Mouse (Mus musculus) CH12.LX (cell line): ENCODE data around the gene 2310033P09Rik. TPM values are rescaled to one million over a fixed set of nuclear protein-coding genes. Genes with fewer than 3 reads are reported as not detected.
A peak's percentile ranks its signal among the peaks of the same experiment; 100 is the strongest.

Source experiments
- DNase-seq: peaks from one replicate; pipeline ENCODE4 v3.0.0-alpha.2; 2013; ENCODE audit errors: extremely low read depth
- H3K27ac ChIP-seq: 2 replicates; pipeline ENCODE4 v1.5.1; 2012; ENCODE audit warnings: low read depth, mild to moderate bottlenecking, control low read depth, moderate library complexity; ENCODE audit not compliant: insufficient read depth
- H3K27me3 ChIP-seq: replicated peaks from 2 replicates; pipeline ENCODE3; 2012; ENCODE audit warnings: inconsistent platforms
- H3K36me3 ChIP-seq, 2 experiments: replicated peaks in 1 of 2; 2 replicates each; pipeline versions ENCODE3 to v1.6.1; 2012; ENCODE audit warnings: inconsistent platforms in 1 of 2, low read length in 1 of 2, mild to moderate bottlenecking in 1 of 2, mixed read lengths in 1 of 2, moderate library complexity in 1 of 2; ENCODE audit not compliant: control insufficient read depth in 1 of 2, insufficient read depth in 1 of 2
- H3K4me1 ChIP-seq, 2 experiments: 2 replicates each; pipeline ENCODE4 v1.6.1; 2012; ENCODE audit warnings: inconsistent platforms in 1 of 2, moderate library complexity in 1 of 2; ENCODE audit not compliant: insufficient read depth in 2 of 2, control insufficient read depth in 1 of 2
- H3K4me2 ChIP-seq: 2 replicates; pipeline ENCODE4 v1.6.1; 2012; ENCODE audit warnings: low read depth, mild to moderate bottlenecking, control low read depth; ENCODE audit not compliant: poor library complexity, insufficient read depth, severe bottlenecking
- H3K4me3 ChIP-seq, 3 experiments: fragments of 150-350 bp in 1 of 3; sonication (generic) in 1 of 3; replicated peaks in 1 of 3; 2 replicates each; pipeline versions ENCODE3 to v1.5.1; 2011 to 2012; ENCODE audit warnings: low read depth in 2 of 3, low read length in 2 of 3, mild to moderate bottlenecking in 2 of 3, moderate library complexity in 2 of 3, control low read depth in 1 of 3, improper control_type of control experiment in 1 of 3, inconsistent platforms in 1 of 3, mixed read lengths in 1 of 3; ENCODE audit not compliant: poor library complexity in 1 of 3
- H3K79me2 ChIP-seq: replicated peaks from 2 replicates; pipeline ENCODE4 v1.6.1; 2012; ENCODE audit warnings: mild to moderate bottlenecking, moderate library complexity; ENCODE audit not compliant: control insufficient read depth, poor library complexity, insufficient read depth, severe bottlenecking; ENCODE audit errors: extremely low read depth
- H3K9ac ChIP-seq: 2 replicates; pipeline ENCODE4 v1.6.1; 2012; ENCODE audit warnings: low read depth, mild to moderate bottlenecking, control low read depth, moderate library complexity; ENCODE audit not compliant: insufficient read depth
- H3K9me3 ChIP-seq: replicated peaks from 2 replicates; pipeline ENCODE3; 2012; ENCODE audit warnings: low read length, inconsistent platforms, mixed read lengths
- BHLHE40 ChIP-seq: IDR thresholded peaks from 2 replicates; pipeline ENCODE4 v1.6.1; 2011; ENCODE audit warnings: mild to moderate bottlenecking, low read depth, low read length, improper control_type of control experiment
- CHD1 ChIP-seq: IDR thresholded peaks from 2 replicates; pipeline ENCODE4 v1.6.1; 2012; ENCODE audit warnings: low read depth, low read length, improper control_type of control experiment, inconsistent platforms
- E2F4 ChIP-seq: IDR thresholded peaks from 2 replicates; pipeline ENCODE4 v1.6.1; 2011; ENCODE audit warnings: low read depth, low read length, improper control_type of control experiment; ENCODE audit not compliant: insufficient replicate concordance
- EP300 ChIP-seq: IDR thresholded peaks from 2 replicates; pipeline ENCODE4 v1.6.1; 2011; ENCODE audit warnings: low read length, improper control_type of control experiment
- GABPA ChIP-seq: IDR thresholded peaks from 2 replicates; pipeline ENCODE4 v1.6.1; 2012; ENCODE audit warnings: low read depth, low read length, improper control_type of control experiment, inconsistent platforms; ENCODE audit not compliant: insufficient replicate concordance
- IRF4 ChIP-seq: IDR thresholded peaks from 2 replicates; pipeline ENCODE4 v1.6.1; 2014; ENCODE audit warnings: low read depth, mild to moderate bottlenecking, inconsistent platforms, low read length, improper control_type of control experiment
- JUN ChIP-seq: IDR thresholded peaks from 2 replicates; pipeline ENCODE4 v1.6.1; 2011; ENCODE audit warnings: low read depth, mild to moderate bottlenecking, low read length, improper control_type of control experiment, moderate library complexity; ENCODE audit not compliant: insufficient read depth
- JUND ChIP-seq: conservative IDR thresholded peaks from 2 replicates; pipeline ENCODE4 v1.6.1; 2011; ENCODE audit warnings: low read depth, low read length, improper control_type of control experiment
- KAT2A ChIP-seq: IDR thresholded peaks from 2 replicates; pipeline ENCODE4 v1.6.1; 2012; ENCODE audit warnings: low read length, improper control_type of control experiment, inconsistent platforms; ENCODE audit not compliant: insufficient replicate concordance
- MXI1 ChIP-seq: IDR thresholded peaks from 2 replicates; pipeline ENCODE4 v1.6.1; 2011; ENCODE audit warnings: mild to moderate bottlenecking, low read depth, low read length, improper control_type of control experiment
- NRF1 ChIP-seq: IDR thresholded peaks from 2 replicates; pipeline ENCODE4 v1.6.1; 2014; ENCODE audit warnings: low read depth, mild to moderate bottlenecking, inconsistent platforms, low read length, improper control_type of control experiment, moderate library complexity
- RAD21 ChIP-seq: IDR thresholded peaks from 2 replicates; pipeline ENCODE4 v1.6.1; 2011; ENCODE audit warnings: low read depth, mild to moderate bottlenecking, low read length, improper control_type of control experiment, moderate library complexity
- SIN3A ChIP-seq: IDR thresholded peaks from 2 replicates; pipeline ENCODE4 v1.6.1; 2012; ENCODE audit warnings: low read length, improper control_type of control experiment, inconsistent platforms
- SMC3 ChIP-seq: IDR thresholded peaks from 2 replicates; pipeline ENCODE4 v1.6.1; 2011; ENCODE audit warnings: low read depth, low read length, improper control_type of control experiment
- TBP ChIP-seq: conservative IDR thresholded peaks from 2 replicates; pipeline ENCODE4 v1.6.1; 2011; ENCODE audit warnings: low read depth, low read length, improper control_type of control experiment
- UBTF ChIP-seq: IDR thresholded peaks from 2 replicates; pipeline ENCODE4 v1.6.1; 2012; ENCODE audit warnings: low read depth, mild to moderate bottlenecking, inconsistent platforms, low read length, improper control_type of control experiment, moderate library complexity
- dilution Hi-C: fragments of 300-500 bp; cut with MboI; formaldehyde crosslinking; loops from 2 replicates; pipeline ENCODE4 v1.14.3; 2020; ENCODE audit warnings: low sequenced_read_pairs; ENCODE audit not compliant: extremely low pct_unique_long_range_greater_than_20kb, extremely low pct_ligation_motif_present
- in situ Hi-C: fragments of 300-500 bp; cut with MboI; formaldehyde crosslinking; loops from 3 replicates; pipeline ENCODE4 v1.14.3; 2019; ENCODE audit warnings: low sequenced_read_pairs, low pct_ligation_motif_present, low pct_unique_long_range_greater_than_20kb, mixed read lengths
- polyA plus RNA-seq: library from polyadenylated mRNA; unstranded; fragments of >175 nt; gene quantifications from 2 replicates; pipeline ENCODE4 v1.2.1, GENCODE M21; 2012; ENCODE audit warnings: low read depth; ENCODE audit not compliant: insufficient read length
- total RNA-seq, 2 experiments: library from RNA; depleted of rRNA; stranded (reverse); fragments of 300-350 nt in 1 of 2; fragments of >200 nt in 1 of 2; gene quantifications; 2 replicates each; pipeline ENCODE4 v1.2.3; 2012 to 2014

The 2310033P09Rik gene
- total and polyA plus RNA-seq, 3 experiments: 7.9 to 44.1 (median 15.3) TPM

DNA sequence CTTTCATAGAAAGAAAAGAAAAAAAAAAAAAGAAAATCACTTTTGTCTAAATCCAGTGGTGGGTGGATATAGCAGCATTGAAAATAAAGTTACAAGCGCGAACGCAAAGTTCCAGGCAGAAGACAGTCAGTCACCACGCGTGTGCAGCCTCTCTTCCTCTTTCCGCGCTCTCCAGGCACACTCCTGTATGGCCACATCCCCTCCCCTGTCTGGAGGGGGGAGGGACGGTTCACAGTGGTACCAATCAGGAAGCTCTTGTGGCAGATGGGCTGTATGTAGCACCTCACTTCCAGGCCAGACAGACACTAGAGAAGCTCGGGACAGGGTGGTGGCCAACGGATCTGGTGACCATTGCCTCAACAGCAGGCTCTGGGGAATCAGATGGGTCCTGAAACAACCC lies 40.0 kb downstream of the 2310033P09Rik start:
- DNase-seq: peak; percentile 34
- Histone ChIP-seq H3K4me1 (peaks cover 4 to 12% of the 10 kb centered on the region in 2 experiments; a peak in 3 of 4 replicates), H3K9me3 (peaks cover 2% of the 10 kb centered on the region), H3K27me3 (peaks cover 95% of the 10 kb centered on the region), H3K36me3 (no peaks in the 10 kb centered on the region), H3K27ac (no peak overlapping the region), H3K4me3 (no peak overlapping the region), H3K4me2 (no peak overlapping the region), H3K9ac (no peak overlapping the region), H3K79me2 (no peaks in the 10 kb centered on the region)
- in situ Hi-C loops (loop anchor here (5.0 kb wide), 1 partner anchor 34 kb away; no protein-coding TSS in a partner anchor), dilution Hi-C loops (no loop called here)
- TF ChIP-seq E2F4: no peak
- TF ChIP-seq MXI1: no peak
- TF ChIP-seq BHLHE40: peak; percentile 39; the same call in 1 of the 2 replicates
- TF ChIP-seq KAT2A: no peak
- no peak for TF ChIP-seq SMC3
- TF ChIP-seq GABPA: no peak
- TF ChIP-seq UBTF: no peak
- peak; percentile 27; the same call in 1 of the 2 replicates for TF ChIP-seq NRF1
- no peak for TF ChIP-seq JUN

DNA sequence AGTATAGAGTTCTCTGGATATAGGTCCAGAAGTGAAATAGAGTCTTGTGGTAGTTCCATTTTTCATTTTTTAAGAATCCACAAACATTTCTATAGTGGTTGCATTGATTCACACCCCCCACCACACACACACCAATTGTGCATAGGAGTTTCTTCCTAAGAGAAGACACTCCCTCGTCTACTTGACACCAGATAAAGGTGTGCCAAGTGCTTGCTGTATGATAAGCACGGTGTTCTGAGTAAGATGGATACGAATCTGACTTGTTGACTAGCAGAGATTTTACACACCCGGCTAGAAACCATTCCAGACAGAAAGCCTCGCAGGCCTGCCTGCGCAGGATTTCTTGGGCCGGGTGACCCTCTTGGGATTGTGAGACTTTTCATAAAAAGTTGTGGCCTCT lies 51.5 kb downstream of the 2310033P09Rik start:
- Histone ChIP-seq H3K4me1 (no peaks in the 10 kb centered on the region), H3K27me3 (peaks cover 93% of the 10 kb centered on the region), H3K27ac (no peak overlapping the region), H3K9me3 (no peaks in the 10 kb centered on the region), H3K4me2 (no peak overlapping the region), H3K4me3 (no peak overlapping the region), H3K36me3 (no peaks in the 10 kb centered on the region), H3K79me2 (no peaks in the 10 kb centered on the region), H3K9ac (no peak overlapping the region)
- no peak for DNase-seq
- dilution Hi-C loops: no loop called here
- in situ Hi-C loops: no loop called here
- no peak for TF ChIP-seq TBP
- TF ChIP-seq RAD21: no peak
- TF ChIP-seq EP300: no peak
- TF ChIP-seq JUND: no peak
- no peak for TF ChIP-seq E2F4
- TF ChIP-seq CHD1: no peak
- no peak for TF ChIP-seq IRF4
- TF ChIP-seq GABPA: no peak
- TF ChIP-seq SIN3A: no peak
- TF ChIP-seq, all 38 proteins: peak for 0

Other genes with a start within 250 kb of the 2310033P09Rik start
- gene Trim11, start 230.2 kb upstream of the 2310033P09Rik start, total RNA-seq (2012; rRNA removed): 32.5 and 33.2 TPM in 2 replicates
- gene Trim11, start 230.2 kb upstream of the 2310033P09Rik start, total RNA-seq (2014; rRNA removed): 22.5 and 23.2 TPM in 2 replicates
- gene Trim11, start 230.2 kb upstream of the 2310033P09Rik start, polyA plus RNA-seq: 21.8 and 23.0 TPM in 2 replicates
- gene Obscn, start 71.9 kb upstream of the 2310033P09Rik start, total RNA-seq (2012; rRNA removed): 0.13 and 0.17 TPM in 2 replicates
- 0.08 and 0.13 TPM in 2 replicates for gene Obscn, start 71.9 kb upstream of the 2310033P09Rik start, total RNA-seq (2014; rRNA removed)
- gene Obscn, start 71.9 kb upstream of the 2310033P09Rik start, polyA plus RNA-seq: 0.09 and 0.14 TPM in 2 replicates
- gene Iba57, start 44.6 kb upstream of the 2310033P09Rik start, total RNA-seq (2012; rRNA removed): 7.5 and 7.9 TPM in 2 replicates
- gene Iba57, start 44.6 kb upstream of the 2310033P09Rik start, total RNA-seq (2014; rRNA removed): 3.6 and 4.0 TPM in 2 replicates
- gene Iba57, start 44.6 kb upstream of the 2310033P09Rik start, polyA plus RNA-seq: 4.6 and 5.1 TPM in 2 replicates
- 0.08 TPM in 1 of 2 replicates, not detected in the other for gene Gjc2, start 25.1 kb upstream of the 2310033P09Rik start, total RNA-seq (2012; rRNA removed)
- 0.13 TPM in 1 of 2 replicates, not detected in the other for gene Gjc2, start 25.1 kb upstream of the 2310033P09Rik start, total RNA-seq (2014; rRNA removed)
- not detected in 2 replicates for gene Gjc2, start 25.1 kb upstream of the 2310033P09Rik start, polyA plus RNA-seq
- gene Guk1, start 16.1 kb upstream of the 2310033P09Rik start, total RNA-seq (2012; rRNA removed): 148 and 149 TPM in 2 replicates
- 130 and 148 TPM in 2 replicates for gene Guk1, start 16.1 kb upstream of the 2310033P09Rik start, total RNA-seq (2014; rRNA removed)
- gene Guk1, start 16.1 kb upstream of the 2310033P09Rik start, polyA plus RNA-seq: 111 and 139 TPM in 2 replicates
- gene Mrpl55, start 5.8 kb upstream of the 2310033P09Rik start, total RNA-seq (2012; rRNA removed): 74.4 and 80.4 TPM in 2 replicates
- gene Mrpl55, start 5.8 kb upstream of the 2310033P09Rik start, total RNA-seq (2014; rRNA removed): 81.1 and 92.9 TPM in 2 replicates
- 72.0 and 88.2 TPM in 2 replicates for gene Mrpl55, start 5.8 kb upstream of the 2310033P09Rik start, polyA plus RNA-seq
- 509 and 590 TPM in 2 replicates for gene Arf1, start 19.9 kb downstream of the 2310033P09Rik start, total RNA-seq (2012; rRNA removed)
- gene Arf1, start 19.9 kb downstream of the 2310033P09Rik start, total RNA-seq (2014; rRNA removed): 475 and 498 TPM in 2 replicates
- gene Arf1, start 19.9 kb downstream of the 2310033P09Rik start, polyA plus RNA-seq: 680 and 733 TPM in 2 replicates
- gene Wnt3a, start 82.4 kb downstream of the 2310033P09Rik start, total RNA-seq (2012; rRNA removed): not detected in 2 replicates
- gene Wnt3a, start 82.4 kb downstream of the 2310033P09Rik start, total RNA-seq (2014; rRNA removed): not detected in 2 replicates
- gene Wnt3a, start 82.4 kb downstream of the 2310033P09Rik start, polyA plus RNA-seq: not detected in 2 replicates
- gene Wnt9a, start 98.6 kb downstream of the 2310033P09Rik start, total RNA-seq (2012; rRNA removed): not detected in 2 replicates
- gene Wnt9a, start 98.6 kb downstream of the 2310033P09Rik start, total RNA-seq (2014; rRNA removed): not detected in 2 replicates
- gene Wnt9a, start 98.6 kb downstream of the 2310033P09Rik start, polyA plus RNA-seq: not detected in 2 replicates
- gene Prss38, start 167.3 kb downstream of the 2310033P09Rik start, total RNA-seq (2012; rRNA removed): not detected in 2 replicates
- gene Prss38, start 167.3 kb downstream of the 2310033P09Rik start, total RNA-seq (2014; rRNA removed): not detected in 2 replicates
- gene Prss38, start 167.3 kb downstream of the 2310033P09Rik start, polyA plus RNA-seq: not detected in 2 replicates
- 10.2 and 14.0 TPM in 2 replicates for gene Jmjd4, start 241.7 kb downstream of the 2310033P09Rik start, total RNA-seq (2012; rRNA removed)
- 9.5 and 9.6 TPM in 2 replicates for gene Jmjd4, start 241.7 kb downstream of the 2310033P09Rik start, total RNA-seq (2014; rRNA removed)
- 14.3 and 15.7 TPM in 2 replicates for gene Jmjd4, start 241.7 kb downstream of the 2310033P09Rik start, polyA plus RNA-seq
- gene Snap47, start 242.9 kb downstream of the 2310033P09Rik start, total RNA-seq (2012; rRNA removed): 81.8 and 101 TPM in 2 replicates
- gene Snap47, start 242.9 kb downstream of the 2310033P09Rik start, total RNA-seq (2014; rRNA removed): 101 and 102 TPM in 2 replicates
- gene Snap47, start 242.9 kb downstream of the 2310033P09Rik start, polyA plus RNA-seq: 93.9 and 95.9 TPM in 2 replicates